Mouse (Mus musculus): ENCODE results near the gene Slc39a5.

DNA sequence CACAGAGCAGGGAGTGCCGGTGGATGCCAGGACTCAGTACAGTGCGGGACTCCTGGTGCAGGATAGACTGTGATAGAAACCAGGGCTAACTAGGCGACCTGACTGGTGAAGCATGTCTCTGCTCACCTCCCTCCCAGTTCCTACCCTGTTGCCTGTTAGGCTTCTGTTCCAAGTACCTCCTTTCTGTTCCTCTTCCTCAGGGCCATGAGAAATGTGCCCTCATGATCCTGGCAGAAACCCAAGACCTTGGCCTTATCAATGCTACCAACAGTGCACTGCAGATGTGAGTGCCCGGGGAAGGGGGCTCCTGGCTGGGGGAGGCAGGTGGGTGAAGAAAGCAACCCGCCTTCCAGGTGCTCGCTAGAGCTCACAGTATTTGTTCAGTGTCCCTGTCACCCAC is 11.5 kb downstream of the Slc39a5 start:
- no peak for TF ChIP-seq CTCF (IDR thresholded peaks at IDR 0.05; ENCODE audit: borderline replicate concordance, insufficient read depth, low read length)
- no peak for TF ChIP-seq POLR2A (IDR thresholded peaks at IDR 0.05; ENCODE audit: low read depth, low read length)

Measured in embryonic fibroblast, embryonic 13.5 days (primary cell).